24 mouse cellular contexts compared by ENCODE assay signal in genomic region chr3:56898491-56898890, GRCm38 (mm10).
A peak's percentile ranks its signal among the peaks of the same experiment; 100 is the strongest.
DNase-seq lines count a peak whose midpoint lies in the region; ATAC-seq and TF ChIP-seq lines count a peak whose summit lies in the region.
"Had no signal": no experiment of that assay in that cellular context is flagged by ENCODE, and none has a peak within 500 bp of the region (broad histone marks: within the 10 kb centered on the region; RNA-seq: fewer than 3 reads in every experiment).

No protein-coding gene starts in this region.

- no peaks in the 10 kb centered on the region for H3K4me1 ChIP-seq in hindbrain, embryonic 10.5 days (replicated peaks)
- H3K4me1 ChIP-seq: embryonic facial prominence, embryonic 13.5 days; embryonic facial prominence, embryonic 15.5 days; forebrain, embryonic 13.5 days had no signal

- TF ChIP-seq CTCF in brain, embryonic 14.5 days (IDR thresholded peaks at IDR 0.05; ENCODE audit: borderline replicate concordance, extremely low read depth, insufficient read depth, insufficient read length) = no peak

- no peaks in the 10 kb centered on the region for H3K36me3 ChIP-seq in hindbrain, embryonic 10.5 days
- H3K36me3 ChIP-seq: embryonic facial prominence, embryonic 13.5 days; embryonic facial prominence, embryonic 15.5 days; G1E had no signal

- no peak overlapping the region for H3K27ac ChIP-seq in hindbrain, embryonic 10.5 days
- H3K27ac ChIP-seq: embryonic facial prominence, embryonic 13.5 days; embryonic facial prominence, embryonic 15.5 days; forebrain, embryonic 13.5 days had no signal

- H3K4me3 ChIP-seq in hindbrain, embryonic 10.5 days = no peak overlapping the region
- H3K4me3 ChIP-seq: embryonic facial prominence, embryonic 13.5 days; embryonic facial prominence, embryonic 15.5 days; erythroblast, embryonic 14.5 days; forebrain, embryonic 13.5 days had no signal

- H3K9me3 ChIP-seq in hindbrain, embryonic 10.5 days = no peaks in the 10 kb centered on the region
- H3K9me3 ChIP-seq: embryonic facial prominence, embryonic 13.5 days; embryonic facial prominence, embryonic 15.5 days; forebrain, embryonic 13.5 days had no signal

- WGBS in hindbrain, embryonic 10.5 days = 92% methylated on average over 2 of the region's 2 CpGs

- no peak for TF ChIP-seq POLR2A in brain, embryonic 14.5 days (IDR thresholded peaks at IDR 0.05; ENCODE audit: borderline replicate concordance, extremely low read depth, insufficient read depth, insufficient read length, poor library complexity, severe bottlenecking)

- H3K27me3 ChIP-seq in hindbrain, embryonic 10.5 days (ENCODE audit: insufficient read depth, poor library complexity, severe bottlenecking) = no peaks in the 10 kb centered on the region
- H3K27me3 ChIP-seq: CH12.LX; embryonic facial prominence, embryonic 13.5 days; embryonic facial prominence, embryonic 15.5 days; forebrain, embryonic 13.5 days had no signal

- ATAC-seq in erythroid progenitor cell, adult 5-6 weeks (replicated peaks; ENCODE audit: low FRiP score, poor library complexity, severe bottlenecking) = no peak
- ATAC-seq: CD4-positive, CD25-positive, alpha-beta regulatory T cell, adult 4 months; forebrain, embryonic 13.5 days; forebrain, embryonic 16.5 days had no signal

- peak; percentile 57 for DNase-seq in Muller cell, postnatal 12 days (ENCODE audit: inconsistent ontology term)
- peak; percentile 12 for DNase-seq in brain, embryonic 14.5 days (ENCODE audit: low read depth)
- DNase-seq in retina, postnatal 1 day = peak; percentile 42
- DNase-seq in hindbrain, embryonic 10.5 days (ENCODE audit: low spot score) = no peak
- DNase-seq: adrenal gland, adult 2 months; adrenal gland, postnatal 10 days; adrenal gland, postnatal 25 days; B cell, adult 2 months; cerebellum, adult 11 months; cerebellum, adult 18-20 months; cerebellum, adult 8-10 months; cerebellum, adult 9-11 months; cerebellum, postnatal 14 days; cerebellum, postnatal 36 days; embryo, embryonic 11 days had no signal
